Mouse (Mus musculus): ENCODE measurements around the gene Rars. TPM values are rescaled to one million over a fixed set of nuclear protein-coding genes. Genes with fewer than 3 reads are reported as not detected.
A peak's percentile ranks its signal among the peaks of the same experiment; 100 is the strongest.

Gene Rars
- total RNA-seq, 2 experiments from 2014 or later = 40.9 to 41.5 TPM

DNA sequence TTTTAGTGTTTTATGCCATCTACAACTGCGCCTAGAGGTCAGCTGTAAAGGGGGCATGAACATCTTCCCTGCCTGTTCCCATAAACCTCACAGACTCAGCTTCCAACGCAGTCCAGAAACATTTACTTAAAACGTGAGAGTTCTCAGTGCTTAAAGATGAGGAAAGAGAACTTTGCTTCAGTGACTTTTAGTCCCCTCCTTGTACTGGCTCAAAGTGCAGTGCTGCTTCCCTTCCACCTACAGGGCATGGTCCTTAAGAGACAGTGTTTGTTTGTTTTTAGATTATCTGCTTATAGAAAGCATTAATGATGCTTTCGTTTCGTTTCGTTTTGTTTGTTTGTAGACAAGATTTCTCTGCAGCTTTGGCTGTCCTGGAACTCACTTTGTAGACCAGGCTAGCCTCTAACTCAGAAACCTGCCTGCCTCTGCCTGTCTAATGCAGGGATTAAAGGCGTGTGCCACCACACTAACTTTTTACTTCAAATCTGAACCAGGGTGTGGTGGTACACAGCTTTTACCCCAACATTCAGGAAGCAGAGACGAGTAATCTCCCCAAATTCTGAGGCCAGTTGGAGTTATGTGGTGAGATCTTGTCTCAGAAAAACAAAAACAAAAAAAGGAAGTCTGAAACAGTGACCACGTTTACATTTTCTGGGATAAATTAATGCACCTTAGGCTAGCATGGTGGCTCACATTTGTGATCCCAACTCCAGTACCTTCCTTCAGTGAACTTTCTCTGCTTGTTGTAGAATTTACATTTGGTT, 63.4 kb downstream of the Rars start:
- no peak for DNase-seq
- intact Hi-C loops (cut with DNase I) = loop anchor here (5.0 kb wide), 1 partner anchor 61 kb away; the partner anchor contains the start of gene Rars

DNA sequence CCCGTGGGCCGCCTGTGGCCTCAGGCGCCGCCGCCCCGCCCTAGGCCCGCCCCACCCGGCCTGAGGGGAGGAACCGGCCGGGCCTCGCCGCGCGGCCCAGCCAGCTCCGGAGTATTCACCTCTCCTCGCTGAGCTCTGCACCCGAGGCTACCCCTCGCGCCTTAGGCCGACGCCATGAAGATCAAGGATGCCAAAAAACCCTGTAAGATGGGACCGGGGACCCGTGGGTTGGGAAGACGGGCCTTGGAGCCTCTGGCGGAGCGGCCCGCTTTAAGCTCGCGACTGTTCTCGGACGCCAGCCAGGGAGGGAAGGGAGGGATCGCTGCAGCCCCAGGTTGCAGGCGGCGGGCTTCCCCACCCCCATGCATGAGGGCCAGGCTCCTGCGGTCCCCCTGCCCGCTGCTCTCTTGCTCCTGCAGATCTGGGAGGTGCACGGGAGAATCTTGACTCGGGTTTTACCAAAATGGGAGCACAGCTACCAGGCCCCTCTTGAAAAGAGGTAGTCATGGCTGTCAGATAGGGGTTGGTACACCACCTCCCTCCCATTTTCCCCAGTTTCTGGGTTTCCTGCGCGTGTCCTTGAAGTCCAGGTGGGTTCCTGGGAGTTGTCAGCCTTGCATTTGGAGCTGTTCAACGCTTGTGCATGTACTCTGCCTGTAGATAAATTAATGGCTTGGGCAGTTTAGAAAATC, 64.4 kb downstream of the Rars start:
- intact Hi-C loops (cut with DNase I) = loop anchor here (5.0 kb wide), 1 partner anchor 62 kb away; the partner anchor contains the start of gene Rars
- DNase-seq = peak; percentile 88 to 89

DNA sequence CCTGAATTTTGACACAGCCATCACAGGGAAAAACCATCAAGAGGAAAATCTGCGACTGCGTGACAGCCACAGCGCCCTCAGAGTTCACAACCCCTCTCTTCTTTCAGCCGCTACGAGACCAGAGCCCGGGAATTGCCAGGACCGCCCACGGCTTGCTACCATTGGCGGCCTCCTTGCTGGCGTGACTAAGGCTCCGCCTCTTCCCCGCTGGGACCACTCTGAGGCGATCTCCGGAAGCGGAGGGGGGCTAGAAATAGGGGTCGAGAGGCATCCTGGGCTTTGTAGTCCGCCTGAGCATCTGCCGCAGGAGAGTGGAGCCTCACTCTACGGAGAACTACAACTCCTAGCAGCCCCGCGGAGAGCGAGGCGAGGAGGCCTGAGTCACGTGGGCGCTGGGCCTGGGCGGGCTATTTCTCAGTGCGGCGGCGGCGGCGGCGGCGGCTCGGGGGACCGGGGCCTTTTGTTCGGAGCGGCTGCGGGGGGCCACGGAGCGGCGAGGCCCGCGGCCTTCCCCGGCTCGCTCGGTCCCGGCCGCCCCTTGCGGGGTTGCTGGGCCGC, 65.0 kb downstream of the Rars start, which contains the start of gene Pank3:
TSS of gene Pank3 (plus strand) at position 297 of the 558 bp plus-strand sequence.
- intact Hi-C loops (cut with DNase I) = no loop called here
- peak; percentile 97 to 99 for DNase-seq

DNA sequence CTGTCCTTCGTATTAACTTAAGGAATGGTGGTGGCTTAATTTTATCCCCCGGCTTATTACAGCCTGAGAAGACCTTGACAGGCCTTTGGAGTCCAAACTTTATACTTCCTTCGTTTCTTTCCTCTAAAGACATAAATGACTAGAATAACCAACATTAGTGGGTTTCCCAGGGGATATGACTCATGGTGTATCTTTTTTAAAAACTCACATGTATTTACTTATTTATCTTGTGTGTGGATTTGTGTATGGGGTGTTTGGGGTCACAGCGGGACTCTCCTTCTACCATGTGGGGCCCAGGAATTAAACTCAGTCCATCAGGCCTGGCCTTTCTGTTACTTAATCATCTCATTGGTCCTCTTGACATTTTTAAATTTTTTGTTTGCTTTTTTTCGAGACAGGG, 67.5 kb downstream of the Rars start:
- intact Hi-C loops (cut with DNase I) = no loop called here
- no peak for DNase-seq

DNA sequence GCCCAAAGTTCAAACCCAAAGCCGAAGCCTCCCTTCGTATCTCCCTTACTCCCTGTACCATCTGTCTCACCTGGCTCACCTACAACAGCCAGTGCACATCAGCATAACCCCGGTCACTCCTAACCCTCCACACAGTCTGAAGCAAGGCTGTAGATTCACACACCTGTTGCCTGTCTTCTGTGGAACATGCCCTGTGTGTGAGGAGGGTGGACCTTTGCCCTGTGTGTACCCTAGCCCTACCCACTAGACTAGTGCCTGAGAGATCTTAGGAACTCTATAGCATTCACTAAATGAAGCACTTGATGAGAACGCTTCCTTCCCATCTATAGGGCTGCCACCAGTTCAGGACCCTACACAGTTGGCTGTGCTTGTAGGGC, 73.7 kb downstream of the Rars start:
- DNase-seq = no peak
- intact Hi-C loops (cut with DNase I) = no loop called here

DNA sequence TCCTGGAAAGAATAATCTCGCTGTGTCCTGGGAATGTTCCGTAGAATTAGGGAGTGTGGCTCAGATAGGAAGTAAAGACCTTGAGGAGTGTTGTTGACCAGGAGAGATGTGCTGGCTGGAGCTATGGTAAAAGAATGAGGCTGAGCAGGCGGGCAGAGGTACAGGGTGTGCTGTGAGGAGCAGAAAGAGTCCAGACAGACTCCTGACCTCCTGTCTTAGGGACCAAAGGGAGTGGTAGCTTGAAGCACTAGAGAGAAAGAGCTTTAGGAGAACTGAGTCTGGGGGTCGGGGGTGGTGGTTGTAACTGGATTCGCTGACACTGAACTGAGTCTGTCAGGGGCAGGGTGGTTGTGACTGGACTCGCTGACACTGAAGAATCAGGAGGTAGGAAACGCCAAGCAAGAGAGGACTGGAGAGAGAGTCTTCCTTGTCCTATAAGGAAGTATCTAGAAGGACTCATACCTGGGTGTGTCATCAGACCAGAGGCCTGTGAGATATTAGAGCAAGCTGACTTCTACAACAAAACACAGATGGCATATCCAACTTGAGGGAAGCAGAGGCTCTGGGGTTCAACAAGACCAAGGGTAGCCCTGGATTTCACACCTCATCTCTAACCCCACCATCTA, 74.2 kb downstream of the Rars start:
- intact Hi-C loops (cut with DNase I) = no loop called here
- no peak for DNase-seq

Small RNAs within 50 kb of the gene (microRNA-seq; reads per million reads assigned to microRNA genes)
- gene Mir103-1 = 1.7 to 8.3 reads per million in 2 experiments

Other genes starting within 250 kb of the Rars start
- gene Pank3, start 65.0 kb downstream of the Rars start, total RNA-seq (2021) = 10 to 100 TPM; 29.3 to 31.3 TPM
- not detected for gene Fbll1, start 35.6 kb downstream of the Rars start, total RNA-seq (2021)
- gene Wwc1, start 146.0 kb upstream of the Rars start, total RNA-seq (2021) = 1 to 10 TPM; 1.1 to 1.4 TPM

Data from heart, postnatal 10 days (tissue).